Mouse (Mus musculus) lung, postnatal 4 days (tissue): ENCODE results near the gene Exd1.
A peak's percentile ranks its signal among the peaks of the same experiment; 100 is the strongest.

Experiments used
- DNase-seq, 2 experiments: peaks; one replicate each; pipeline ENCODE4 v3.0.0; 2021

Exd1 gene

GRCm38 (mm10) chr2:119547522-119548370, at the start of gene Exd1, which contains the start of gene Chp1:
Exd1 (minus strand) TSS chr2:119547627.
Chp1 (plus strand) TSS chr2:119547697.
- DNase-seq: peak; percentile 99 to 100

GRCm38 (mm10) chr2:119596781-119597330, 49.4 kb upstream of the Exd1 start:
- no peak for DNase-seq

DNA sequence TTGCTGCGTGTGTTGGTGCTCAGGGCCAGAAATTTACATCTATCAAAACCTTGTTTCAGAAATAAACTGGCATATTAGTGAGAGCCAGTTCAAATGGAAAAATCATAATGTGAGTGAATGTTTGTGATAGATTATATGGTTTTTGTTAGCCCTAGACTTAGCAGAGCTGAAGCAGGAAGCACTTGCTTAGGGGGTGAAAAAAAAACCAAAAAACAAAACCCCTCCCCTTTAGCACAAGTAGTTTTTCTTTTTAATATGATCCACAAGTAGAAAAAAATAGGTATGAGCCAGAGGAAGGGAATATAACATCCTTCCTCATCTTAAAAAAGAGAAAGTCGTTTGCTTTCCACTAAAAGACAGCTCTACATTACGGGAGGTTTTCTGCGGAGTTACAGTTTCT, 47.9 kb upstream of the Exd1 start:
- DNase-seq: no peak

GRCm38 (mm10) chr2:119594113-119594981, 46.9 kb upstream of the Exd1 start:
- DNase-seq: peak; percentile 95 to 98

DNA sequence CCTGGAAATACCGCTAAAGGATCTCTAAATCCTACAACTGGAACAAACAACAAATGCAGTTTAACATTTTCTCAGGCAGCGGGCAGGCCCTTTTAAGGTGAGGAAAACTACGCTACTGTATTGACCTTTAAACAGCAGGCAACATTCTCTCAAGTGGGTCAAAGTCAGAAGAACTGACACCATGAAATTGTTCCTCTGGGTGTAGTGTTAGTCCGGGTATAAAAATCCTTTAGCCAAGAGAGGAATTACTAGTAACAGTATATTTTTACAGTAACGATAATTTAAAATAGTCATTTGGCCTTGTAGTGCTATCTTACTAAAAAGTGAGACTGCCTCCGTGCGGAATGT, 46.3 kb upstream of the Exd1 start:
- DNase-seq: no peak

- no peak for DNase-seq
Observed at GRCm38 (mm10) chr2:119591247-119591646, 43.8 kb upstream of the Exd1 start.

- peak; percentile 51 to 76 for DNase-seq
Observed at GRCm38 (mm10) chr2:119587383-119587782, 40.0 kb upstream of the Exd1 start.

DNA sequence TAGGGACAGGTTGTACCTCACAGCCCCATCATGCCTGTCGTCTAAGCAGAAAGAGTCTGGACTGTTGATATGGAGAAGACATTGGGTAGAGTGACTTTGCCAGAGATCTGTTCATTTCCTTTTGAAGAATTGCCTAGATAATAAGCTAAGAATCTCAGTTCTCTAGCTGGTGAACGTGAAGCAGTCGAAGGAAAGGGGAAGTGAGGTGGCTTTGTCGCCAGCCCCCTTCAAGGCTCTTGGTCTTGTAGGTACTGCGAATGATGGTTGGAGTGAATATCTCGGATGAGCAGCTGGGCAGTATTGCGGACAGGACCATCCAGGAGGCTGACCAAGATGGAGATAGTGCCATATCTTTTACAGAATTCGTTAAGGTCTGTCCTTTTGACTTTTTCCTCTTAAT, 36.9 kb upstream of the Exd1 start:
- DNase-seq: no peak

DNA sequence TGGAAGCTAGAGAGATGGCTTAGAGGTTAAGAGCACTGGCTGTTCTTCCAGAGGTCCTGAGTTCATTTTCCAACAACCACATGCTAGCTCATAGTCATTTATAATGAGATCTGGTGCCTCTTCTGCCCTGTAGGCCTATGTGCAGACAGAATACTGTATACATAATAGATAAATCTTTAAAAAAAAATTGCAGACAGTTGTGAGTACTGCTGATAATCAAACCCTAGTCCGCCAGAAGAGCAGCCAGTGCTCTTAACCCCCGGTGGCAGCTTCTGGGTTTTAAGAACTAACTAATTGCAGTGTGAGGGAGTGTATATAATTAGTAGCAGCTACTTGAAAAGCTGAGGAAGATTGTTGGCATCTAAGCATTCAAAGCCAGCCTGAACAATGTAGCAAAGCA, 36.0 kb upstream of the Exd1 start:
- DNase-seq: no peak

DNA sequence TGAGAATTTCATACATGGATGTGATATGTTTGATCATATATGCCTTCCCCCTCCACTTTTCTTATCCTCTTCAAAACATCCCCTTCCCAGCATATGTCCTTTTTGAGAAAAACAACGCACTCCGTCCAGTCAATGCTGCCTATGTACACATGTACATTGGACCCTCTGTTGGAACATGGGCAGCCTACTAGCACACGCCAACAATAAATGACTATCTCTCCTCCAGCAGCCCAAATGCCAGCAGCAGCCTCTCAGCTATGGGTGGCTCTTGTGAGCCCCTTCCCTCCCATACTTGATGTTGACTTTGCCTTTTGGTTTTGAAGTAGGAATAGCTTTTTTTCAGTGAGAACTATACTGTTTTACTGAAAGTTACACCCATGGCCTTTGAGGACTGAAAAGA, 34.1 kb upstream of the Exd1 start:
- DNase-seq: no peak

- DNase-seq: peak in 1 of 2 experiments; percentile 42
Observed at GRCm38 (mm10) chr2:119572471-119572870, 25.0 kb upstream of the Exd1 start.

DNA sequence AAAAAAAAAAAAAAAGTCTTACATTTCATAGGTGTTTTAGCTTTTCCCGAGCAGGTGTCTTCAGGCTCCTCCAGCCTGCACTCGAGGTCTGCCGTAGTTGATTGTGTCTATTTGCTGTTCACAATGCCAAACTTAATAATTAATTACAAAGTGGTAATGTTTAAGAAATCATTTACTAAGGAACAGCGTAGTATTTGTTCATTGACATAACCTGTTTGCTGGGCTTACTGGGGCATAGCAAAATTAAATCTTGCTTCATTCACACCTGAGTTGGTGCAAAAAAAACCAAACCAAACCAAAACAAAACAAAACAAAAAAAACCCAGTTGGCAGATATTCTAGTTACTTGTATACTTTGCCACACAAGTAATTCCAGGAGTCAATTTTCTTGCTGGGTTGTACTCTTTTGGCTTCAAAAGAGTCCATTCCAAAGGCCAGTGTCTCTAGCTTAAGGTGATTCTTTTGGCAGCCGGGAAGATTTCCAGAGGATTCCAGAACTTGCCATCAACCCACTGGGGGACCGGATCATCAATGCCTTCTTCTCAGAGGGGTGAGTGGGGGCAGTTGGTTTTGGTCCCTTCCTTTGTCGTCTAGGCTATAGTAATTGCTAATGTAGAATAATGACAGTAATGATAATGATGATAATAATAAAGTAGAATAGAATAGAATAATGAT, 18.9 kb upstream of the Exd1 start:
- no peak for DNase-seq

DNA sequence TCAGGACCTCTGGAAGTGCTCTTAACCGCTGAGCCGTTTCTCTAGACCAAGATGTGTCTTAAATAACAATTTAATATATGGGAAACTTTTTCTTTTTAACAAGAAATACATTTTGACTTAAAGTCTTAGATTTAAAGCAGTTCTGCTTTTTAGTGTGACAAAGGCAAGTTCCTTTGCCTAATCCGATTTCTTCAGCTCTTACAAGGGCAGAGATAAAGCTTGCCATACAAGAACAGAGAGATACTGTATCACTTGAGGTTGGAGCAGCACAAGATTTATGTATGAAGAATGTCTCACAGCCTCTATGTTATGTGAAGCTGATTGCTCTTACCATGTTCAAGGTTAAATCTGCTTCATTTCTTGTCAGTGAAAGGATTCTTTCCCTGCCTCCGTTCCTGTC, 17.9 kb upstream of the Exd1 start:
- DNase-seq: no peak

DNA sequence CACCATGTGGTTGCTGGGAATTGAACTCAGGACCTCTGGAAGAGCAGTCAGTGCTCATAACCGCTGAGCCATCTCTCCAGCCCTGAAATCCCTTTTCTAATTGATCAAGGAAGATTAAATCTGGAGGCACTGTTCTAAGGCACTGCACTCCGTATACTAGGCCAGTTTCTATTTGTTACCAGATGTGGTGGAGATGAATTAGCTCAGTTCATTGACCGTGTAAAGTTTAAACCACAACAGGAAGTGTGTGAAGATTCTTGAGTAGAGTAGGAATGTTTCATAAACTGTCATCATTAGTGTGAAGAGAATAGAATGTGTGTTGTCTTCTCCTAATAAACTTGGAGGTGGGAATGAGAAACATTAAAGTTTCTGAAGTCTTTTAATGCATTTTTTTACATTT, 14.4 kb upstream of the Exd1 start:
- DNase-seq: no peak

- DNase-seq: no peak
Observed at GRCm38 (mm10) chr2:119558737-119559340, 11.4 kb upstream of the Exd1 start.

DNA sequence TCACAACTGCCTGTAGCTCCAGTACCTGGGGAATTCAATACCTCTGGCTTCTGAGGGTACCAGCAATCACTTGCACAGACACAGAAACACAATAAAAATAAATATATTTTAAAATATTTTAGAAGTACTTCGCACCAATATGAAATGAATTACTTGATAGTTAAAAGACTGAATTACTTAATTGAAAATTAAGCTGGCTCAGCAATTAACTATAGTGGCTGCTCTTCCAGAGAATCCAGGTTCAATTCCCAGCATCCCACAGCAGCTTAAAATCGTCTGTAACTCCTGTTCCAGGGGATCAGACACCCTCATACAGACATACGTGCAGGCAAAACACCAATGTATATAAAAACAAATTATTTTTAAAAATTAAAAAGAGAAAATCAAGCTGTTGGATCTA, 10.6 kb upstream of the Exd1 start:
- no peak for DNase-seq

GRCm38 (mm10) chr2:119549678-119550077, 2.3 kb upstream of the Exd1 start:
- no peak for DNase-seq

- DNase-seq: peak in 1 of 2 experiments; percentile 16
Observed at GRCm38 (mm10) chr2:119548691-119549090, 1.3 kb upstream of the Exd1 start.

- DNase-seq: no peak
Observed at GRCm38 (mm10) chr2:119548371-119548660, 889 bp upstream of the Exd1 start.

DNA sequence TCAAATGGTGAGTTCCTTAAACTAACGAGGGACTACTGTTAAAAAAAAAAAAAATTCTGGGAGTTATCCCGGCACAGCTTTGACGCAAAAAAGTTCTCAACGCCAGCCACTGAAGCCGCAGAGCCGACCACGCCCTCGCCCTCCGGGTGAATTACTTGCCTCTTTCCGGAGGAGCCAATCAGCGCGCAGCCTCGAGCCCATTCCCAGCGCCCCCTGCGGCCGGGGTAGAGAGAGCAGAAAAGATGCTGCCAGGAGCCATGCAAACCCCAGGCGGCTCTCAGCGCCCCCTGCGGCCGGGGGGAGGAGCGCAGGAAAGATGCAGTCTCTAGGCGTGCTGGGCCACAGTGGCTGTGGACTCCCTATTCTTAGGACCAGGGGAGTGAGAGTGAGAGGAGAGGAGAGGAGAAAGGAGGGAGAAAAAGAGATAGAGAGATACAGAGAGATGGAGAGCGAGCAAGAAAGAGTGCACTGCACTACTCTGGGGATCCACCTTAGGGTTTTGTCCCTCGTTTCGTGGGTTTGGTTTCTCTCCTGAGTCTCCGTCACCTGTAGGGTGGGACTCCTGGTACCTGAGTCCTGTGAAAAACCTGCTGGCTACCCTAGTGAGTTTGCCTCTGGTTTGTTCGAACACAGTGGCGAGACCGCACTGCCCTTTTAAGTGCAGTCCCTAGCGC, 442 bp downstream of the Exd1 start:
- peak; percentile 91 to 92 for DNase-seq

GRCm38 (mm10) chr2:119543656-119544055, 3.8 kb downstream of the Exd1 start:
- no peak for DNase-seq

- peak; percentile 51 to 79 for DNase-seq
Observed at GRCm38 (mm10) chr2:119542106-119542505, 5.3 kb downstream of the Exd1 start.
